Mouse (Mus musculus) layer of hippocampus, adult 11-12 months (tissue): ENCODE results near the gene Magi2.

Experiments
- DNase-seq: peaks from one replicate; pipeline ENCODE4 v3.0.0; 2022; ENCODE audit warnings: low spot score

Magi2 gene

GRCm38 (mm10) chr5:20363216-20363615 lies 1136.4 kb downstream of the Magi2 start:
- peak; percentile 20 for DNase-seq

- no peak for DNase-seq
Observed at GRCm38 (mm10) chr5:20373586-20373985, 1146.8 kb downstream of the Magi2 start.

GRCm38 (mm10) chr5:20378071-20378800 lies 1151.4 kb downstream of the Magi2 start:
- peak; percentile 48 for DNase-seq

GRCm38 (mm10) chr5:20404533-20404932 lies 1177.7 kb downstream of the Magi2 start:
- DNase-seq, result no peak

- DNase-seq, result no peak
Observed at GRCm38 (mm10) chr5:20406626-20407025, 1179.8 kb downstream of the Magi2 start.

- DNase-seq, result no peak
Observed at GRCm38 (mm10) chr5:20415320-20415719, 1188.5 kb downstream of the Magi2 start.

- no peak for DNase-seq
Observed at GRCm38 (mm10) chr5:20417348-20417747, 1190.5 kb downstream of the Magi2 start.

GRCm38 (mm10) chr5:20432148-20432813 lies 1205.4 kb downstream of the Magi2 start:
- no peak for DNase-seq

- no peak for DNase-seq
Observed at GRCm38 (mm10) chr5:20446471-20447174, 1219.8 kb downstream of the Magi2 start.

- no peak for DNase-seq
Observed at GRCm38 (mm10) chr5:20456106-20456505, 1229.3 kb downstream of the Magi2 start.

- no peak for DNase-seq
Observed at GRCm38 (mm10) chr5:20457742-20458510, 1231.1 kb downstream of the Magi2 start.

GRCm38 (mm10) chr5:20461709-20462108 lies 1234.9 kb downstream of the Magi2 start:
- DNase-seq, result no peak

GRCm38 (mm10) chr5:20462376-20462775 lies 1235.5 kb downstream of the Magi2 start:
- peak; percentile 58 for DNase-seq

GRCm38 (mm10) chr5:20469721-20470120 lies 1242.9 kb downstream of the Magi2 start:
- no peak for DNase-seq

- DNase-seq, result no peak
Observed at GRCm38 (mm10) chr5:20470466-20470865, 1243.6 kb downstream of the Magi2 start.

- DNase-seq, result no peak
Observed at GRCm38 (mm10) chr5:20484505-20484904, 1257.7 kb downstream of the Magi2 start.

GRCm38 (mm10) chr5:20491911-20492310 lies 1265.1 kb downstream of the Magi2 start:
- no peak for DNase-seq

- peak; percentile 52 for DNase-seq
Observed at GRCm38 (mm10) chr5:20492679-20493078, 1265.8 kb downstream of the Magi2 start.

- no peak for DNase-seq
Observed at GRCm38 (mm10) chr5:20494010-20494409, 1267.2 kb downstream of the Magi2 start.

GRCm38 (mm10) chr5:20496924-20497323 lies 1270.1 kb downstream of the Magi2 start:
- no peak for DNase-seq

GRCm38 (mm10) chr5:20499031-20499600 lies 1272.3 kb downstream of the Magi2 start:
- DNase-seq, result no peak

- no peak for DNase-seq
Observed at GRCm38 (mm10) chr5:20508609-20509008, 1281.8 kb downstream of the Magi2 start.
